Mouse (Mus musculus) mouse embryonic stem cell (cell line): Measurements from ENCODE around the gene Kcnq1.

Experiments
- in situ Hi-C, 2 experiments: fragments of 300-500 bp; cut with MboI; formaldehyde crosslinking; loops; 1 replicate in 1 of 2; 3 replicates in 1 of 2; pipeline ENCODE4 v1.14.3; 2019 to 2020; ENCODE audit warnings: low sequenced_read_pairs in 2 of 2, low pct_unique_long_range_greater_than_20kb in 1 of 2, mixed read lengths in 1 of 2; ENCODE audit not compliant: unreplicated experiment in 1 of 2

Gene Kcnq1

GRCm38 (mm10) chr7:143445651-143446460, 339.7 kb downstream of the Kcnq1 start:
- in situ Hi-C loops, result loop anchor here in 1 of 2 experiments (25.0 kb wide), 1 partner anchor 559 kb away; no protein-coding TSS in a partner anchor

GRCm38 (mm10) chr7:143447130-143447529, 341.0 kb downstream of the Kcnq1 start:
- in situ Hi-C loops, result loop anchor here in 1 of 2 experiments (25.0 kb wide), 1 partner anchor 560 kb away; no protein-coding TSS in a partner anchor

GRCm38 (mm10) chr7:143458963-143459331, 352.8 kb downstream of the Kcnq1 start:
- in situ Hi-C loops, result no loop called here

- in situ Hi-C loops, result no loop called here
These were observed 353.4 kb downstream of the Kcnq1 start for GRCm38 (mm10) chr7:143459332-143460211.

GRCm38 (mm10) chr7:143460217-143460834, 354.2 kb downstream of the Kcnq1 start:
- in situ Hi-C loops, result no loop called here

GRCm38 (mm10) chr7:143460874-143461273, 354.7 kb downstream of the Kcnq1 start, which contains the start of gene Cdkn1c:
Cdkn1c (minus strand) TSS chr7:143461050.
- in situ Hi-C loops, result no loop called here

GRCm38 (mm10) chr7:143461294-143461870, 355.2 kb downstream of the Kcnq1 start:
- in situ Hi-C loops, result no loop called here

GRCm38 (mm10) chr7:143461920-143462319, 355.8 kb downstream of the Kcnq1 start:
- in situ Hi-C loops, result no loop called here

GRCm38 (mm10) chr7:143462516-143462915, 356.4 kb downstream of the Kcnq1 start:
- in situ Hi-C loops, result no loop called here

GRCm38 (mm10) chr7:143463865-143464415, 357.8 kb downstream of the Kcnq1 start:
- in situ Hi-C loops, result no loop called here

- in situ Hi-C loops, result loop anchor here (5.0 kb wide), 2 partner anchors 308 to 313 kb away; no protein-coding TSS in a partner anchor
These were observed 358.8 kb downstream of the Kcnq1 start for GRCm38 (mm10) chr7:143464811-143465560.

- in situ Hi-C loops, result loop anchor here (5.0 kb wide), 2 partner anchors 309 to 314 kb away; no protein-coding TSS in a partner anchor
These were observed 360.0 kb downstream of the Kcnq1 start for GRCm38 (mm10) chr7:143466099-143466677.

- in situ Hi-C loops, result loop anchor here (5.0 kb wide), 2 partner anchors 310 to 315 kb away; no protein-coding TSS in a partner anchor
These were observed 361.6 kb downstream of the Kcnq1 start for GRCm38 (mm10) chr7:143467714-143468113.

- in situ Hi-C loops, result loop anchor here (5.0 kb wide), 2 partner anchors 313 to 318 kb away; no protein-coding TSS in a partner anchor
These were observed 363.8 kb downstream of the Kcnq1 start for GRCm38 (mm10) chr7:143469946-143470345.

GRCm38 (mm10) chr7:143473347-143474101, 367.4 kb downstream of the Kcnq1 start, which contains the start of gene Slc22a18:
Slc22a18 (plus strand) TSS chr7:143473736.
- in situ Hi-C loops, result no loop called here

GRCm38 (mm10) chr7:143474811-143475210, 368.6 kb downstream of the Kcnq1 start:
- in situ Hi-C loops, result no loop called here
